Mouse (Mus musculus) lung, adult 2 months (tissue): ENCODE data around the gene Agtpbp1.

Experiments used
- CTCF ChIP-seq: fragments of 200-500 bp; IDR thresholded peaks from 2 replicates; pipeline ENCODE4 v1.5.1; 2011; ENCODE audit warnings: mild to moderate bottlenecking, low read length, control low read depth; ENCODE audit not compliant: insufficient read depth
- POLR2A ChIP-seq: fragments of 200-500 bp; IDR thresholded peaks from 2 replicates; pipeline ENCODE4 v1.6.1; 2011; ENCODE audit warnings: low read depth, mild to moderate bottlenecking, control low read depth, low read length, borderline replicate concordance; ENCODE audit errors: extremely low read depth

DNA sequence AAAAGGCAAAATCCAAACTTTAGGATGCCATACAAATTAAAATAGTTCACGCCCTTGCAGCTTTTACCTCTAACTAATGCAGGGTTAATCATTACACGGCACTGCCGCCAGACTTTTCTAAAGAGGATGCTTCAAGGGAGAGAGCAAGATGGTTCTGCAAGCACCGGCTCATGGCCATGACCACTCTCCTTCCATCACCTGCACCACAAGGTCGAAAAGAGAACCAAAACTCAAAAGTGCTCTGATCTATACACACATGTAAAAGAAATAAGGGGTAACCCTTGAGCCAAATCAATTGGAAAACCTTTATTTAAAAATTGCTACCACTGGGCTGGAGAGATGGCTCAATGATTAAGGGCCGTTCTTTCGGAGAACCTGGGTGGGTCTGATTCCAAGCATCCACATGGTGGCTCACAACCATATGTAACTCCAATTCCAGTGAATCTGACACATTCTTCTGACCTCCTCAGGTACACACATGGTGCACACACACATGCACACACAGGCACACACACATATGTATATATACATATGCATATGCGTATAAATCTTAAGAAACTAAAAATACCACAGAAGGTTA, 29.3 kb downstream of the Agtpbp1 start:
- TF ChIP-seq CTCF = no peak
- no peak for TF ChIP-seq POLR2A
